Mouse (Mus musculus) T-helper 1 cell (primary cell): ENCODE measurements at regions not wholly inside any gene's neighbourhood (a gene's known extent, or its start where the extent isn't known, plus 50 kb on each side); places are given as distances from the start of the nearest gene placed in this dataset.
"Not testable (repeated sequence)": the region's sequence is repeated elsewhere in the genome, so short reads cannot be mapped to it uniquely, and the experiment has no call there.

Source experiments
- in situ Hi-C: fragments of 300-600 bp; cut with MboI, MseI; formaldehyde crosslinking; loops from one replicate; pipeline ENCODE4 v1.15.1; 2025; ENCODE audit warnings: high pct_unique_total_duplicates

DNA sequence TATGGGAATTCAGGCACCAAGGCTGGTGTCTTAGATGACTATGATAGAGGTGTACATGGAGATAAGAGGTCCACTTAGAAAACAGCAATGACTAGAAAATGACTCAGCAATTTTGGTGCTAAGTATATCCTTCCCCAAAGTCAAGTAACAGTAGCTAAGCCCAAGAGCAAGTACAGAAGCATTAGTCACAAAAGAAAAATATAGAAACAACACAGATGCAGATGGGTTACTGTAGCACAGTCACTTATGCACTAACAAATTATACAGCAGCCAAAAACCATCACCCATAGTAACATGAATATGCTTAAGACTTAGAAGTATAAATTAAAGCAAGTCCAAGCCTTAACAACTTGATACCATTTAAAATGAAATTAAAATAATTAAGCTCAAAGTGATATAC lies 378.5 kb upstream of the Meis2 start:
- in situ Hi-C loops: no loop called here

DNA sequence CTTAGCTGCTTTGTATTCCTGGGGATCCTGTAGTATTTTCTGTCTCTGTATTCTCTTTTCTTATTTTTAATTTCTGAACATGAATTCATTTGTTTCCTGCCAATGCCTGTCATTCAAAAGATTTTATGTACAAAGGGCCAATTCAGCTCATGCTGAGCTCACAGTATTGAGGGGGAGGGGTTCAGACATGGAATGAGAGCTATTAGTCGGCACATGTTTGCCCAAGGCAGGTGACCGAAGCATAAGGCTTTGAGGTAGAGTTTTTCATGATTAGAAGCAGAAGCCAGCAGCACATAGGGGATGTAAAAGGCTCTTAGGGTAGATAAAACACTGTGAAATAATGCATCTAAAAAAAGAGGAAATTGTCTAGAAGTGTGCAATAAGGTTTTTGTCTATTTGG lies 374.6 kb upstream of the Meis2 start:
- in situ Hi-C loops: no loop called here

DNA sequence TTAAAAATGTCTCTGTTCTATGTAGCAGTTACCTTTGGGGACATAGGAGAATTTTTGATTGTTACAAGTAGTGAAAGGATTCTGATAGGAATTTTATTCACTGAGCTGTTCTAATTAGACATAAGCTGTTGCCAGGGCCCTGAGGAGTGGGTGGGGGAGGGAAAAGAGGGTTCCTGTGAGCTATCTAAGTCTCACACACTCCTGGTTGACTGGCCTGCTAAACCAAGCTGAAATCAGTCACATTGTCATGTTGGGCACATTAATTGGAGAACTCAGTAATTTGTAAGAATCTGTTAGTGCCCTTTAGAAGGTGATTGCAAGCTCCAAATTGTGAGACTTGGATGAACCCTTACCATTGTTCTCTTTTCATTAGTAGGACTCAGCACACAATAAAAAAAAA lies 367.8 kb upstream of the Meis2 start:
- in situ Hi-C loops: no loop called here

DNA sequence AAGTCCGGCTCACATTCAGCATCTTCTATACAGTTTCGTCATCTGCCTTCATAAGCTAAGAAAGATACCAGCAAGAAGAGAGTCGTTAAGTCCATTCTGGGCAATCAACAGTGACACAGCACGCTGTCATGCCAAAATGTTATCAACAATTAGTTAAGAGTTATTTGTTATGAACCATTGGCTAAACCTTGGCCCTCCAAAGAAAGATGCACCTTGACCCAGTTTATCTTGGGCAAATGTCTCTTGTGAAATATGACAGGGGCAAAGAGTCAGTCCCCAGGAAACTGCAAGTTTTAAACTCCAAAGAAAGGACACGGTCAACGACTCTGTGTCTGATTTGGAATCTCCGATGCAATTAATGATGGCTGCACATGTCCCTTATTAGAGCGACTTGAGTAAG lies 358.5 kb upstream of the Meis2 start:
- in situ Hi-C loops: loop anchor here (5.0 kb wide), 1 partner anchor 198 kb away; no protein-coding TSS in a partner anchor

DNA sequence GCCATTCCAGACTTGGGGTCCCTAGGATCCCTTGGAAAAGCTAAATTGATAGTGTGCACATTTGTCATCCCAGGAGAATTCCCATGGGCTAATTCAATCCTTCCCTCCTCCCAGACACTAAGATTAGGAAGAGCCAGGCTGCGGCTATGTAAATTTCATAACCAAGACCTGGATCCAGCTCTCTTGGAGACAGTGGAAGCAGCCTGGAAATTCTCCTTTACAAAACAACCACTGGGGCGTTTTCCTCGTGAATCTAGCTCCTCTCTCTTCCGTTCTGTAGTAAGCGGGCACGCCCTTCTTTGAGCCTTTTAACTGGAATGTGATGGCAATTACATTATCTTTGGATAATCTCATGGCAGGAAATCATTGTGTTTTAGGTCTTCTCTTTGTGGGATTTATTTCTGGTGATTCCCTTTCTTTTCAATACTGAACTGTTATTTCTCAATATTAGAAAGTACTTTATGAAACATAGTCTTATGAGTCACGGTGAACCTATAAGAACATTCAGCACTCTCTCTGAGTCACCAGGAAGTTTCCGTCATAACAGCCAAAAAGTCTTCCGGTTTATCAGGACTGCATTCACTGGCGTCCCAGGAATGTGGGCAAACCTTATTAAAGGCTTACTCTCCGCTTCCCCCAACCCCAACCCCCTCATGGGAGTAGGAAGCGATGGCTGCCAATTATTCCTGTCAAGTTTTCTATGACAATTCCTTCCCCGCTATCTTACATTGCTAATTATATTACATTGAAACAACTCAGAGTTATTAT lies 352.0 kb upstream of the Meis2 start:
- in situ Hi-C loops: no loop called here

DNA sequence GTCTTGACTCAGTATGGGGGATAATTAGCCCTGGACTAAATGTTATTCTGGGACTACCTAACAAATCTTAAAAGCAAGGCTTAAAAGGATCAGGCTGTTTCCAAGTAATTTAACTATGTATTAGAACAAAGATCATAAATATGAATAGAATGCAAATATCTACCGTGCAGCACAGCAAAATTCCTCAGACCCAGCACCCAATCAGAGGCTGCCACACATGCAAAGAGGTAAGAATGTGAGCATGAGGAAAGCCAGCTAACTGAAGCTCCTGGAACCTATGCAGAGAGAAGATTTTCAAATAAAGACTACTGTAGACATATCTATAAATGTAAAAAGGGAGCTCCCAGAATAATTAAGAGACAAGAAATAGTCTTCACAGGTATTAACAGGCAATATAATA lies 350.1 kb upstream of the Meis2 start:
- in situ Hi-C loops: no loop called here

DNA sequence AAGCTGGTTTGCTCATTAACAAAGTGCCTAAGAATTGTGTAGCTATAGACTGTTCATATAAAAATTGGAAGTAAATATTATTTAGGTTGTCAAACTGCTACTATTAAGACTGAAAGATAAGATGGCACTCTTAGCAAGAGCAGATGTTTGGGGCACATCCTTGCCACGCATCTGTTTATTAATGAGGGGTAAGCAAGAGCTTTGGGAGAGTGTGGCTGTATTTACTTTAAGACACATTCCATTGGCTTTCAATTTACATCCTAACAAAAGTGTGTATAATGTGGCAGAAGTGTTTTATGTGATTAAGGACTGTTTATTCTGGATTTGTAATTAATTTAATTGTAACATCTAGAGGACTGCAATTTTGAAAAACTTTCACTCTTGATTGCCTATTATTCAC lies 336.5 kb upstream of the Meis2 start:
- in situ Hi-C loops: no loop called here

DNA sequence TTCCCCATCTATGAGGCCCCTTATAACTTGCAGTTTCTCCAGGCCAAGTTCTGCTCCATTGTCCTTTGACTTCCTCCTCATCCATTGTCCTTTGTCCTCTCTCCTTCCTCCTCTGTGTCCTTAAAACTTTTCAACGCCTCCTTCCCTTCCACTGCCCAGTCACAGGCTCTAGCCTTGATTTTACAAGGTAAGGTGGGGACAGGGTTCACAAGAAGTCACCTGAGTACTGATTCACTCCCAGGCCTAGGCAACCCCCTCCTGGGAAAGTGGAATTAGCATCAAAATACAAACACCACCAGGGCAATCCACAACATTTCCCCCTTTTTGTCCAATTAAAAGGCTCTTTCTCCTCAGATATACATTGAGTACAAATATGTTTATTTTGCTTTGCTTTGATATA lies 334.3 kb upstream of the Meis2 start:
- in situ Hi-C loops: no loop called here

DNA sequence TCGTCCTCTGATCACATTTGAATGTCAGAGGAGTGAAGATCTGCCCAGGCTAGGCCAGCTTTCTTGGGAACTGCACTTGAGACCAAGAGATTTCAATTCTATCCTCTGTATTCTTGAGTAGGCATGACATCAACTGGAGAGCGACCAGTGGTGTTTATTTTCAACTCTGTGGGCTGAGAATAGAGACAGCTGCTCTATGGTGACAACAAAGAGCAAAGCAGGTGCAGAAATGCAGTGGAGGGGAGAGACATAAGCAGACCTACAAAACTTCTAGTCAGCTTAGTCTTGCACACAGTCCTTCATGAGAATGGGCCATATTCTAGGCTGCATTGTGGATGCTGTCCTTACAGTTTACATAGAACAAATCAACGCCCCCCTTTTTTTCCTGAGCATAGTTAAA lies 303.2 kb upstream of the Meis2 start:
- in situ Hi-C loops: no loop called here

DNA sequence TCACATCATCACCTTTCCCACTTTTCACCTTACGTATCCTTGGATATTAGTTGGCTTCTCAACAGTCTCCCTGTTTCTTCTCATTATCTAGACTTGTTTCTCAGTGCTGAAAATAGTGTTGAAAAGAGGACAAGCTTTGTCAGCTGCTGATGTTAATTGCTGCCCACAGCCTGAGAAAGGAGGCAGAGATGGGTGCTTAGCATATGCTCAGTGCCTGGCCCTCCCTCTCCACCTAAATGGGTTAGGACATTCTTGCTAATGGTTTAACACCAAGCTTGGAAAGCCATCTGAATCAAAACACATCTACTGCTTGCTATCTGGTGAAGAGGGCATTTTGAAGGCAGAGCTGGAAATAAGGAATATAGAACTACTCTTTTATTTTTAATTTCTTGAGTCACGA lies 298.5 kb upstream of the Meis2 start:
- in situ Hi-C loops: no loop called here

DNA sequence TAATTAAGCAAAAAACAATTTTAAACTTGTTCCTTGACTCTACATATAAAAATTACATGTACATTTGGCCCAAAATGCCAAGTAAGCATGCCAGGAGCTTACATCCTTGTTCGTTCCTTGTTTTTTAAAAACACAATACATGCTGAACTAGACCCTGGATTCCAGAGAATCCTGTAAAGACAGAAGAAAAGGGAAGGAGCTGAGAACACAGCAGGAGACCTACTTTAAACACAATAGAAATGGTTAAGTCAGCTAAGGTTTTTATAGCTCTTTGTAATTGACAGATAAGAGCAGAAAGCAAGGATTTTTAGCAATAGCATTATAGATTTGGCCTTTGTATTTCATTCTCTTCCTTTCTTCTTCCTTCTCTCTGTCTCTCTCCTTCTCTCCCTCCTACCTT lies 292.5 kb upstream of the Meis2 start:
- in situ Hi-C loops: no loop called here

DNA sequence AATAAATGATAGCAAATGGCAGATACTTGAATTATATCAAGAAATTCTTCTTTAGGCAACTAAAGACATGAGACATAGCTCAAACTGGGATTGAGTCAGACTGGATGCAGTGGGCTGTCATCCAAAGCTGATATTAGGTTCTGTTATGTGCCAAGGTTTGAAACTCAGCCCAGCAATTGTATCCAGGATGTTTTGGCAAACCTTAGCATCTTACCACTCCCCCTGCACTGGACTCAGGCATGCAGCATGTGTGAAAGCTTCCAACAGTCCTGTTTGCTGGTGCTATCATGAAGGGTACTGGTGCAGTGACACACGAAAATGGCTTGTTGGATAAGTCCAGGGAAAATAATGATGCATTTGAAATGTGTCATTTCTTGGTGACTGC lies 282.9 kb upstream of the Meis2 start:
- in situ Hi-C loops: no loop called here

DNA sequence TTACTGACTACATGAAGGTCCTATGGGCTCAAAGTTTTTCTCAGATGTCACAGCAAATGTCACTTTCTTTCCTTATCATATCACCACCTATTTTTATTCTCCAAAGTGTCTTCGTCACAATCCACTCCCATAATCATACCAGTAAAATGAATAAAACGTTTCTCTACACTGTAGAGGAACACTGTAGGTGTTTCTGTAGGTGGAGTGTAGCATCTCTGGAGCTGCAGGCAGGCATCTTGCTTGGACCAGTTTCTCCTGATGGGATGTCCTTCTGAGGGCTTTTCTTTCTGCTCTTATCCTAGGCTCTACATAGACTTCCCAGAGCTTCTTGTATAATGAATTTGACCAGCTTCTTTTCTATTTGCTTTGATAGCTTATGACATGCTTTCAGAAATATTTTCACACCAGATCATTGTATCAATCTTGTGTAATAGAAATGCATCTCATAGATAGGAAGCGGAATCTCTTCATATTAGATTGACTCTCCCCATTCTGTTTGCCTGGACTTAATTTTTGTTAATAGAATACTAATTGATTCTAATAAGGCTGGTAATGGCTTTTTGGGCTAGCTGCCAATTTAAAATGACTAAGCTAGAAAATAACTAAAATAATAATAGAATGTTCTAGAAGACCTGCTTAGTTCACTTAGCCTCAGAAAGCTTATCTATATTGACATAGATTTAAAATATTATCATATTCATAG lies 282.3 kb upstream of the Meis2 start:
- in situ Hi-C loops: no loop called here

DNA sequence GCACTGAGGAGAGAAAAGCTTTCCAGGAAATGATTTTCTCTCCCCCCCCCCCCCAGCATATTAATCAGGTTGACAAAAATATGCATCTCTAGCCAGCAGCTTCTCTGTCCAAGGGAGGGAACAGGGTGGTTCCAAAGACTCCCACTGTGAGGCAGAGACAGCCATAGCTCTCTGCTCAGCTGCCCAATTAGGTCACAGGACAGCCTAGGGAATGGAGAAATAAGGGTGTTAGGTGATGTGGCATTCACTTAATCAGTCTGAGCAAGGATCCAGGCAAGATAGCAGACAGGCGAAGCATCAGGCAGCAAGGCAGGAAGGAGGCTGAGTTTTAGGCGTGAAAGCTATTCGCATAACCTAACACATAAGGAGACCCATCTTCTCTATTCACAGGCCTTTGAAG lies 266.2 kb upstream of the Meis2 start:
- in situ Hi-C loops: no loop called here

DNA sequence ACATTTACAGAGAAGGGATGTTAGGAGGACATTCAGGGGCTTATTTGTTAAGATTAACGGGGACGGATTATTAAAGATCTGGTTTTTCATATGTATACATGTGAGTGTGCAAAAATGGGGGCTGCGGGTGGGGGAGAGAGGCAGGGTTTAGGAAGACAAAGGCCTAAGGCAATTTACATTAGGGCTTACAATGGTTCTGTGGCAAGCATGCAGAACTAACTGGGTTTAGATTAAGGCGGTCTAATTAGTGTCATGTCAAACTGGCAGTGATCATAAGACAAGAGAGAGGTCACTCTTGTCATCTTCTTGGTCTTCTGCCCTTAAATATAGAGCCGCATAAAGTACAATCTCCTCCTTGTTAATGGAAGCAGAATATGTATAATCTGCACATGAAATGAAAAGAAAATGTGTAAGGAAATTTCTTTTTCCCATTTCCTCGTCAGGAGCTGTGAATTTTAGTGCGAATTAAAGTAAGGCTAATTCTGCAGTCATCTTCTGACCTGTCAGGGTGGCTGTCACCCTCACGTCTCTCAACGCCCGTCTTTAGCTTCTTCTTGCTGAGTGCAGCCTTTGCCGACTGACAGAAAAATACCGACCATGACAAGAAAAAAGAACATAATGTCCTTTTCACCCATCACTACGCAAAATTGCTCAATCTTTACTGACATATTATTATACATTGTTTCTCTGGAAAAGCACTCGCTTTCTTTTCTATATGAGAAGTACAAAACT lies 256.6 kb upstream of the Meis2 start:
- in situ Hi-C loops: no loop called here

DNA sequence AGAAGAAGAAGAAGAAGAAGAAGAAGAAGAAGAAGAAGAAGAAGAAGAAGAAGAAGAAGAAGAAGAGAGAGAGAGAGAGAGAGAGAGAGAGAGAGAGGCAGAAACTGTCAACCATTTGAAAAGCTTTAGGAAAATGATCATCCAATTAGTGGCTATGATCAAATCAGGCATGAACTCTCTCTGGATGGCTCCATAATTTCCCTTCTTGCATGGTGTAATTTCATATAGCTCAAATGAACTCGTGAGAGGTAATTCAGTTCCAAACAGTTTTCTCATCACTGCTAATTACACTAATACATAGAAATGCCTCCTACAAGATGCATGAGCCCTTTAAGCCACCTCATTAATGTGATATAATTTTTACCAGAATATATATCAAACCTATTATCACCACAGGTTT lies 233.9 kb upstream of the Meis2 start:
- in situ Hi-C loops: no loop called here

DNA sequence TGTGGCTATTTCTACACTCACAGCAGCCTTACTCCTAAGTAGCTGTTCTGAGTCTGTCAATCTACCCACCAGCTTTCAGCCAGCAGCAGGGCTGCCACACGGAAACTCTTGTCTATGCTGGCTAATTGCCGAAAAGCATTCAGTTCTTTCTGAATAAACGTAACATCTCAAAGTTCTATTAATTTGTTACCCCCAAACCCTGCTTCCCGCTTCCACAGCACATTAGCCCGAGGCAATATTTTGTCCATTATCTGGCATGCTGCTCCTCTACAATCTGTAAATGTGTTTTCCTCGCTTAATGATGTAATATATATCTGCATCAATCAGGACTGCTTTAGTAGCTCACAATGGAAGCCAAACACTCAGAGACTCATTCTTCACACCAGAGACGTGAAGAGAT lies 224.2 kb upstream of the Meis2 start:
- in situ Hi-C loops: no loop called here

DNA sequence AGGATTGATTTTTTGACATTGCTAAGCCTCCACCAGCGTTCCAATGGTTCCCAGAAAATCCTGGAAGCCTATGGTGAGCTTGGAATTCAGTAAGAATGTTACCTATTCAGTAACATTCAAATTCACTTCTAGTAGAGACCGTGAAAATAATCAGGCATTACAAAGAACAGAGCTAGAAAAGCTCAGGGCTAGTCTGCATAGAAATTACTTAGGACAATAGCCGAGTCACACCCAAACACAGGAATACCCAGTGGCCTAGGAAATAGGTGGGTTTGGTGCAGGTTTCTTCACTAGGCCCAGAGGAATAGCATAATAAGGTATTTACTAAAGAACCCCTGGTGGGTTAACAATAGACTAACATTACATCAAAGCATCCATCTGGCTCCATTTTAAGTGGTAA lies 177.6 kb upstream of the Meis2 start:
- in situ Hi-C loops: not testable (repeated sequence)

DNA sequence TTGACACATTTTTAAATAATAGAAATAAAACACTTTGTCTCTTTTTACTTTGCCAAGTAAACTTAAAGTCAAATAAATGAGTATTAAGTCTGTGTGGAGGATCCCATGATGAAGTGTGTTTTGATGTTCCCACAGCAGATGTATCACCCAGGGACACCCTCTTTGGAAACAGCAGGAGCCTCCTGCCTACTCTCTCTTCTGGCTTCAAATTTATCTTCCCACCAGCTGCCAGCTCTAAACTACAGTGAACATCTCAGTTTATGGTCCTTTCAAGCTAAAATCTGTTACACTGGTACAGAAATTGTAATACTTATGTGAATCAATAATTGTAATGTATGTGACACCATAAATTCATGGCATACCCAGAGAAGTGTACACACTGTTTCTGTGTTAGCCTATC lies 171.1 kb upstream of the Meis2 start:
- in situ Hi-C loops: no loop called here

DNA sequence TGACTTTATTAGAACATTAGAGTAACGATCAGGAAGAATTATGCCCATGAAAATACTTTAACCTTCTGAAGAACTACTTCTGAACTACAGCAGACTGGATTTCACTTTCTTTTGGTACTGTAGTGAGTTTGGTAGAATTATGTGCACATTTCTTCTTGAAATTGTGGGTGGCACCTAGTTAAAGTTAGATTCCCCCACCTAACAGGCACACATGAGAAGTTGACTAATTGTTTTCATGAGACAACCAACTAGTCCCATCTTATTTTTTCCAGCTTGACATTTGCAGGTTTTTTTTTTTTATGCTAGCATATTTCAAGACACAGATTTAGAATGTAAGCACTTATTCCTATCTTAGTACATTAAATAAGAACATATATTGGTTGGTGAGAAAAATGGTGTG lies 167.2 kb upstream of the Meis2 start:
- in situ Hi-C loops: no loop called here

DNA sequence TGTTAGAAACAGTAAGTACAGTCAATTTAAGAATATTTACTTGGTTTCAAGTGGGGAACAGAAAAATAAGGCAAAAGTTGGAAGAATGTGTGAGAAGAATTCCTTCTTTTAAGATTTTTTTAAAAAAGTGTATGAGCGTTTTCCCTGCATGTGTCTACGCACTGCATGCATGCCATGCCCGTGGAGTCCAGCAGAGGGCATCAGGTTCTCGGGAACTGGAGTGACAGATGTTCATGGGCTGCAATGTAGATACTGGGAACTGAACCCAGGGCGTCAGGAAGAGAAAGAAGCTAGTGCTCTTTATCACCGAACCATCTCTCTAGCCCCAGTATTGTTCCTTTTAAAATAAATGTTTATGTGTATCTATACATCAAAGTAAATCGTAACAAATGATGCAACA lies 150.8 kb upstream of the Meis2 start:
- in situ Hi-C loops: no loop called here

DNA sequence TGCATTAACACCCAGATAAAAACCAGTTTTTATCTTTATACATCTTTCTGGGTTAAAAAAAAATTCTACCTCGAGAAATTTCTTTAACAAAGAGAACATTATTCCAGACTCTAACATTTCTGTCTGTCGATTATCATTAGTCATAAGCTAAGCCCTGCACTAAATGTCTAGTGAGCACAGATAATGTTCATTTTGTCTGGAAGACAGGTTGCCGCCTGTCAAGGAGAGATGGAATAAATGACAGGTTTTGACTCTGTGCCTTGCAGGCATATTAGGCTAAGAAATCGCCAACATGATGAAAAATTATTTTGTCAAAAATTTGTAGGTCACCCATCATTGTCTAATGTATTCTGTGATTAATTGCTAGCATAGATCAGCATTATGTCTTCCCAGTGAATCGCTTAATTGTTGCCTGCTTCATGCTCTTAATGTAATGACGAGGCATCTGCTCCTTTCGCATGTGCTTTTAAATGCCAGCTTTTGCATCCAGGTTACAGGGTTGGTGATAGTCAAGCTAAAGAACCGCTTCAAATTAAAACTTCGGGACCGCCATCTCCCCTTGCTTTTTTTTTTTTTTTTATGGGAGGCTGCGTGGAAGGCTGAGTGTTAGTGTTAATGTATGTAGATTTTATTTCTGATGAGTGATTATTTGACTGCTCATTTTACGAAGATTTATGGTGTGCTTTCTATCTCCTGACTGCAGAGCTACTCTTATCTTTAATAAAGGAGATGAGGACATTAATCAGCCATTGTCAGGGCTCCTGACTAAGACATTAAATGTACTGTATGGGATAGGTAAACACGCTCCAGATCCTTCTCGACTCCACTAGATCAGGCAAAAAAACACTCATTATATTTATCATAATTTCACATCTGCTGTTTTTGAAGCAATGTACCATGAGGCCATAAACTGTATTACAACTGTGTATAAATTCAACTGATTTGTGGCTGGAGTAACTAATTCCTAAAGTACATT lies 135.9 kb upstream of the Meis2 start:
- in situ Hi-C loops: no loop called here
